8 mouse cellular contexts compared by ENCODE assay signal in genomic region chr6:122340349-122341000, GRCm38 (mm10). TPM values are rescaled to one million over a fixed set of nuclear protein-coding genes. Genes with fewer than 3 reads are reported as not detected.
DNase-seq lines count a peak whose midpoint lies in the region; ATAC-seq and TF ChIP-seq lines count a peak whose summit lies in the region.

TSS of gene Phc1 (minus strand) at chr6:122340561.

- H3K4me3 ChIP-seq in kidney, embryonic 14.5 days (ENCODE audit: low read length): peak within 1 kb of the TSS; percentile 76
- peak within 1 kb of the TSS; percentile 93 for H3K4me3 ChIP-seq in embryonic fibroblast, embryonic 13.5 days (ENCODE audit: insufficient read depth, low read length)
- peak within 1 kb of the TSS; percentile 82 for H3K4me3 ChIP-seq in limb, embryonic 10.5 days
- peak within 1 kb of the TSS; percentile 73 for H3K4me3 ChIP-seq in midbrain, embryonic 16.5 days (ENCODE audit: low read depth, low read length)

- CTCF ChIA-PET in Patski (lab: Charles Lee): interaction anchor here (1.4 kb wide), 1 partner anchor 35 kb away, joined by 3 read pairs; no protein-coding TSS in a partner anchor

- TF ChIP-seq POLR2A in embryonic fibroblast, embryonic 13.5 days (IDR thresholded peaks at IDR 0.05; ENCODE audit: low read depth, low read length): no peak; the same call in 1 of the 2 replicates

- peak within 1 kb of the TSS; percentile 93 for H3K27ac ChIP-seq in kidney, embryonic 14.5 days (ENCODE audit: low read depth, low read length)
- peak within 1 kb of the TSS; percentile 56 for H3K27ac ChIP-seq in embryonic fibroblast, embryonic 13.5 days (ENCODE audit: insufficient read depth, low read length)
- H3K27ac ChIP-seq in limb, embryonic 10.5 days: peak within 1 kb of the TSS; percentile 96
- peak within 1 kb of the TSS; percentile 98 for H3K27ac ChIP-seq in midbrain, embryonic 16.5 days (ENCODE audit: low read length)

- DNase-seq in kidney, postnatal 10 days: no peak
- DNase-seq in Patski (ENCODE audit: low read depth, low spot score): no peak
- DNase-seq in heart, postnatal 25 days (ENCODE audit: low spot score): no peak
- DNase-seq in limb, embryonic 10.5 days (ENCODE audit: low spot score): no peak
- no peak for DNase-seq in urinary bladder, postnatal 10 days (ENCODE audit: low spot score)

- H3K36me3 ChIP-seq in kidney, embryonic 14.5 days (ENCODE audit: control insufficient read depth, insufficient read depth, low read length): peaks cover 10% of the 10 kb centered on the region; the same call in 1 of the 2 replicates
- peaks cover 12% of the 10 kb centered on the region for H3K36me3 ChIP-seq in limb, embryonic 10.5 days
- no peaks in the 10 kb centered on the region for H3K36me3 ChIP-seq in midbrain, embryonic 16.5 days (ENCODE audit: control insufficient read depth, insufficient read depth, low read length)

- peak within 1 kb of the TSS; percentile 66 for H3K4me2 ChIP-seq in kidney, embryonic 14.5 days (replicated peaks; ENCODE audit: low read depth, low read length)
- peak within 1 kb of the TSS; percentile 78 for H3K4me2 ChIP-seq in midbrain, embryonic 16.5 days (ENCODE audit: low read length)

- in situ Hi-C loops in Patski (cut with MboI; ENCODE audit: low pct_unique_long_range_greater_than_20kb): no loop called here

- 1% methylated on average over 17 of the region's 17 CpGs for WGBS in kidney, embryonic 14.5 days
- 2% methylated on average over 17 of the region's 17 CpGs for WGBS in limb, embryonic 10.5 days
- WGBS in midbrain, embryonic 16.5 days: under 1% methylated on average over 17 of the region's 17 CpGs

- H3K27me3 ChIP-seq in kidney, embryonic 14.5 days (ENCODE audit: control insufficient read depth, insufficient read depth, low read length): no peaks in the 10 kb centered on the region
- no peaks in the 10 kb centered on the region for H3K27me3 ChIP-seq in Patski
- no peaks in the 10 kb centered on the region for H3K27me3 ChIP-seq in limb, embryonic 10.5 days (ENCODE audit: low read depth, poor library complexity, severe bottlenecking)
- no peaks in the 10 kb centered on the region for H3K27me3 ChIP-seq in midbrain, embryonic 16.5 days (ENCODE audit: control insufficient read depth, insufficient read depth, low read depth, low read length)

- H3K9ac ChIP-seq in kidney, embryonic 14.5 days (ENCODE audit: low read depth, low read length): peak within 1 kb of the TSS; percentile 84
- H3K9ac ChIP-seq in midbrain, embryonic 16.5 days (ENCODE audit: low read depth, low read length): peak within 1 kb of the TSS; percentile 85

- peaks cover 14% of the 10 kb centered on the region for H3K4me1 ChIP-seq in kidney, embryonic 14.5 days (ENCODE audit: control insufficient read depth, insufficient read depth, low read length)
- H3K4me1 ChIP-seq in embryonic fibroblast, embryonic 13.5 days (ENCODE audit: control insufficient read depth, insufficient read depth, low read length): no peaks in the 10 kb centered on the region; the same call in none of the 2 replicates
- peaks cover 30% of the 10 kb centered on the region for H3K4me1 ChIP-seq in limb, embryonic 10.5 days
- peaks cover 23% of the 10 kb centered on the region for H3K4me1 ChIP-seq in midbrain, embryonic 16.5 days (ENCODE audit: control insufficient read depth, insufficient read depth, low read length)

- no peaks in the 10 kb centered on the region for H3K9me3 ChIP-seq in kidney, embryonic 14.5 days (ENCODE audit: control insufficient read depth, low read length)
- no peaks in the 10 kb centered on the region for H3K9me3 ChIP-seq in limb, embryonic 10.5 days (replicated peaks)
- no peaks in the 10 kb centered on the region for H3K9me3 ChIP-seq in midbrain, embryonic 16.5 days (replicated peaks; ENCODE audit: control insufficient read depth, low read length, poor library complexity, severe bottlenecking)

- intact Hi-C loops in heart, postnatal 25 days (cut with DNase I): loop anchor here (1.0 kb wide), 1 partner anchor 31 kb away; no protein-coding TSS in a partner anchor

- no peak for TF ChIP-seq CTCF in Patski (IDR thresholded peaks at IDR 0.05)
- no peak for TF ChIP-seq CTCF in embryonic fibroblast, embryonic 13.5 days (IDR thresholded peaks at IDR 0.05; ENCODE audit: borderline replicate concordance, insufficient read depth, low read length)

- ATAC-seq in kidney, embryonic 14.5 days (ENCODE audit: low FRiP score, low TSS enrichment): peak; percentile 32; the same call in 1 of the 2 replicates
- ATAC-seq in Patski: no peak
- peak; percentile 67 for ATAC-seq in midbrain, embryonic 16.5 days

- POLR2A ChIA-PET in Patski (lab: Charles Lee): interaction anchor here (0.6 kb wide), 1 partner anchor 684 kb away, joined by 5 read pairs; no protein-coding TSS in a partner anchor

RNA-seq across cellular contexts. Expression of gene Phc1, which starts in this region (rescaled TPM):
- 22.4 and 29.4 TPM in 2 replicates for polyA plus RNA-seq in kidney, embryonic 14.5 days (2014; fragmentation: Nextera tagmentation; extraction: Ambion mirVana)
- polyA plus RNA-seq in Patski (2021): 41.7 TPM
- 20.3 and 32.0 TPM in 2 replicates for polyA plus RNA-seq in embryonic fibroblast, embryonic 13.5 days (2011; ENCODE audit: insufficient read length, low read depth, missing spikeins)
- total RNA-seq in heart, postnatal 25 days (2021): 10 to 100 TPM; 17.1 to 18.7 TPM
- polyA plus RNA-seq in limb, embryonic 10.5 days (2016; fragmentation: Nextera tagmentation; extraction: Ambion mirVana): 33.6 and 37.4 TPM in 2 replicates
- 32.2 and 34.2 TPM in 2 replicates for polyA plus RNA-seq in midbrain, embryonic 16.5 days (2015; fragmentation: Nextera tagmentation; extraction: Ambion mirVana)
